Mouse (Mus musculus) heart, embryonic 13.5 days (tissue): ENCODE measurements at regions not wholly inside any gene's neighbourhood (a gene's known extent, or its start where the extent isn't known, plus 50 kb on each side); places are given as distances from the start of the nearest gene placed in this dataset.

ENCODE experiments used
- ATAC-seq: fragments of 200-750 bp; cut with Nextera tagmentation; 2 replicates; pipeline ENCODE4 v1.8.0; 2017; ENCODE audit warnings: moderate TSS enrichment; ENCODE audit not compliant: insufficient number of reproducible peaks, low FRiP score, low TSS enrichment; ENCODE audit errors: extremely low read depth
- H3K27ac ChIP-seq: fragments of 300-500 bp; sonication (generic); replicated peaks from 2 replicates; pipeline ENCODE4 v1.5.1; 2015; ENCODE audit warnings: moderate library complexity, mild to moderate bottlenecking, inconsistent platforms
- H3K27me3 ChIP-seq: fragments of 300-500 bp; sonication (generic); replicated peaks from 2 replicates; pipeline ENCODE4 v1.6.1; 2015; ENCODE audit warnings: mild to moderate bottlenecking, inconsistent platforms
- H3K36me3 ChIP-seq: fragments of 300-500 bp; sonication (generic); 2 replicates; pipeline ENCODE4 v1.6.1; 2015; ENCODE audit warnings: mild to moderate bottlenecking, inconsistent platforms
- H3K4me1 ChIP-seq: fragments of 300-500 bp; sonication (generic); 2 replicates; pipeline ENCODE4 v1.6.1; 2015; ENCODE audit warnings: inconsistent platforms
- H3K4me2 ChIP-seq: fragments of 300-500 bp; sonication (generic); 2 replicates; pipeline ENCODE4 v1.6.1; 2015; ENCODE audit warnings: inconsistent platforms, mild to moderate bottlenecking, moderate library complexity
- H3K4me3 ChIP-seq: fragments of 300-500 bp; sonication (generic); 2 replicates; pipeline ENCODE4 v1.5.1; 2015; ENCODE audit warnings: moderate library complexity, mild to moderate bottlenecking, inconsistent platforms
- H3K9ac ChIP-seq: fragments of 300-500 bp; sonication (generic); 2 replicates; pipeline ENCODE4 v1.6.1; 2015; ENCODE audit warnings: inconsistent platforms, mild to moderate bottlenecking, moderate library complexity
- H3K9me3 ChIP-seq: fragments of 300-500 bp; sonication (generic); 2 replicates; pipeline ENCODE4 v1.6.1; 2016; ENCODE audit warnings: inconsistent platforms
- WGBS: fragments of 180-500 bp; shearing (Covaris S2); methylation state at CpG from one replicate; pipeline ENCODE4 v1.1.7; 2015; ENCODE audit warnings: mixed read lengths; 5-methylcytosine and 5-hydroxymethylcytosine counted together

DNA sequence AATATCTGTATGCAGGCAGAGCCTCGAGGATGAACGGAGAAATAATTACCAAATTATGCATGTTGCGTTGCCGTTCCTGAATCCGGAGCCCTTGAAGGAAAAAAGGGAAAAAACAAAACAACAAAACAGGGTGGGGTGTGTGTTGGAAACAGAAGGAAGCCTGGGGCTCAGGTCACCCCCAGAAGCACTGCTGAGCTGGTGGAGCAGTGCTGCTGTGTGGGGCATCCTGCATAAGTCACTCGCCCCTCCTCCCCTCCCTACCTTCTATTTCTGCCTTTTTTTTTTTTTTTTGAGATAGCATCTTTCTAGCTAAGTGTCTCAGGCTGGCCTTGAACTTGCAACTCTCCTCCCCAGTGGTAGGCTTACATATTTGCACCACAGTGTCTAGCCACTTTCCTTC is 72.8 kb upstream of the Gm26897 start:
- H3K27ac ChIP-seq: no peak overlapping the region
- H3K4me1 ChIP-seq: no peaks in the 10 kb centered on the region
- H3K36me3 ChIP-seq: no peaks in the 10 kb centered on the region
- H3K9me3 ChIP-seq: peaks cover 5% of the 10 kb centered on the region; the same call in 1 of the 2 replicates
- peaks cover 66% of the 10 kb centered on the region for H3K27me3 ChIP-seq
- H3K4me3 ChIP-seq: no peak overlapping the region
- H3K9ac ChIP-seq: no peak overlapping the region
- WGBS: 78% methylated on average over 6 of the region's 6 CpGs
- no peak for ATAC-seq
- no peak overlapping the region for H3K4me2 ChIP-seq

DNA sequence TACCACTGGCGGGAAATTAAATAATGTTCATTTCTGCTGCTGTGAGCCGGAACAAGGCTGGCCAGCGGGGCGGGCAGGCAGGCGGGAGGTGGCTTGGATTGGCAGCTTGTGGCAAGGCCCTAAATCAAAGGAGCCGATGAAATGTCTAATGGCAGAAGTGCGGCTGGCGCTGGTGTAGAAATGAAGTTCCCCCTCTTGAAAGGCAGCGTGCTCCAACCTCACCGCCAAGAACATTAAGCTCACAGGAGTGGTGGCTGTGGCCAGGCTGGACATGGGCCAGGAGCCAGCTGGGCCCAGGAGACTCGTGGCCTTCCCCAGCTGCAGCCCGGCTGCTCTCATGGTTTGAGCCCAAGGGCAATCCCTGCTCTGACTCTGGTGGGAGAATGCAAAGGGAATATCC is 71.8 kb upstream of the Gm26897 start:
- 71% methylated on average over 12 of the region's 12 CpGs for WGBS
- Histone ChIP-seq H3K4me2 (no peak overlapping the region), H3K4me3 (no peak overlapping the region), H3K4me1 (no peaks in the 10 kb centered on the region), H3K27ac (no peak overlapping the region), H3K9me3 (no peaks in the 10 kb centered on the region), H3K36me3 (no peaks in the 10 kb centered on the region), H3K9ac (no peak overlapping the region), H3K27me3 (peaks cover 73% of the 10 kb centered on the region)
- ATAC-seq: no peak

DNA sequence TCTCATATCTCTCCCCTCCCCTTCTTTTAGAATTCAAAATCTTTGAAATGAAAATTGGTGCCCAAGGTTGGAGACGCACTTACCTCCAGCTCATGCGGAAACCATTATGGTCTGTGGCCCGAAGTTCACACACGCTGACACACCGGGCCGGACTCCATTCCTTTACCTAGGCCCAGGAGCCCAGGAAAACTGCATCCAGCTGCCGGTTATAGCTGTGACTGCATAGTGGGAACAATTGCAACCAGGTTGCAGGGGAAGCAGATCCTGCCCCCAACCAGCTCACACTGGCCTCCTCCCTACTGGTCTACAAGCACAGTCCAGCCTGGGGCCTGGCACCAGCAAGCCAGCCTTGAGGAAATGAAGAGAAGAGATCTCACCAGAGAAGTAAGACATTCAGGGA is 69.9 kb upstream of the Gm26897 start:
- H3K4me2 ChIP-seq: no peak overlapping the region
- no peak overlapping the region for H3K4me3 ChIP-seq
- ATAC-seq: no peak
- H3K9ac ChIP-seq: no peak overlapping the region
- H3K9me3 ChIP-seq: peaks cover 5% of the 10 kb centered on the region; the same call in 1 of the 2 replicates
- peaks cover 78% of the 10 kb centered on the region for H3K27me3 ChIP-seq
- no peaks in the 10 kb centered on the region for H3K4me1 ChIP-seq
- H3K36me3 ChIP-seq: no peaks in the 10 kb centered on the region
- no peak overlapping the region for H3K27ac ChIP-seq
- WGBS: 90% methylated on average over 7 of the region's 7 CpGs

DNA sequence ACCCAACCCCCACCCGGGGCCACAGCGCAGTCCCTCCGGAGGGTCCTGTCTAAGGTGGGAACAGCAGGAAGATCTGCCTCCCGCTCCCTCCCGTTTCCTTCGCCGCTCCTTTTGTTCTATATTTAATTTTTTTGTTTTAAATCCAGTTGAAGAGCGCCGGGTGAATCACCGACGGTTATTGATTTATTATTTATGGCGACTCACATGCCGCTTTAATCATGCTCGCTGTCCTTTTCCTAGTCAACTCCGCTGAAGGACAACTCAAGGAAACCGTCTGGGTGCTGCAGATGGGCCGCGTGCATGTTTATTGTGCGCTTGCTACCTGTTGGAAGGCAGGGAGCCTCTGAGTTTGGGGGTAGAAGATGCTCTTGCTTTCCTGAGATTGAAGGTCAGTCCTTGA is 68.3 kb upstream of the Gm26897 start:
- Histone ChIP-seq H3K4me2 (no peak overlapping the region), H3K9me3 (peaks cover 7% of the 10 kb centered on the region; the same call in 1 of the 2 replicates), H3K9ac (no peak overlapping the region), H3K36me3 (no peaks in the 10 kb centered on the region), H3K27ac (no peak overlapping the region), H3K4me1 (no peaks in the 10 kb centered on the region), H3K4me3 (no peak overlapping the region), H3K27me3 (peaks cover 65% of the 10 kb centered on the region)
- no peak for ATAC-seq
- WGBS: 66% methylated on average over 19 of the region's 19 CpGs

DNA sequence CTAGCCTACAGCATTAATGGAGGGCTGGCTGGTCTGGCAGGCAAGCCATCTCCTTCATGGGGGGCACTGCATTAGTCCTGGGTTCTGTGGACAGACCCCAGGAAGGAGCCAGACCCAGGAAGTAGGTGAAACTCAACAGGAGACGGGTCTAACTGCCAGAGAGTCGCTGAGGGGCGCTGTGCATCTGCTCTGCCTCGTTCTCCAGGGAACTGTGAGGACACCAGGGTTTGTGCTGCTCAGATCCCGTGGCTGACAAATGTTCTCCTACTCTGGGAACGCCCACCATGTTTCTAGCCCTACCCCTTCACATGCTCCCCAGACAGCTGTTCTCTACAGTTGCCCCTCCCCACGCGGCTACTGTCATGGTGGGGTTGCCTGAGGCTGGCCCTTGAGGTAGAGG is 67.7 kb upstream of the Gm26897 start:
- peaks cover 59% of the 10 kb centered on the region for H3K27me3 ChIP-seq
- H3K9me3 ChIP-seq: peaks cover 7% of the 10 kb centered on the region; the same call in 1 of the 2 replicates
- no peaks in the 10 kb centered on the region for H3K36me3 ChIP-seq
- no peak overlapping the region for H3K9ac ChIP-seq
- peaks cover 3% of the 10 kb centered on the region for H3K4me1 ChIP-seq
- no peak overlapping the region for H3K27ac ChIP-seq
- ATAC-seq: no peak
- H3K4me3 ChIP-seq: no peak overlapping the region
- H3K4me2 ChIP-seq: no peak overlapping the region
- WGBS: 61% methylated on average over 8 of the region's 8 CpGs

DNA sequence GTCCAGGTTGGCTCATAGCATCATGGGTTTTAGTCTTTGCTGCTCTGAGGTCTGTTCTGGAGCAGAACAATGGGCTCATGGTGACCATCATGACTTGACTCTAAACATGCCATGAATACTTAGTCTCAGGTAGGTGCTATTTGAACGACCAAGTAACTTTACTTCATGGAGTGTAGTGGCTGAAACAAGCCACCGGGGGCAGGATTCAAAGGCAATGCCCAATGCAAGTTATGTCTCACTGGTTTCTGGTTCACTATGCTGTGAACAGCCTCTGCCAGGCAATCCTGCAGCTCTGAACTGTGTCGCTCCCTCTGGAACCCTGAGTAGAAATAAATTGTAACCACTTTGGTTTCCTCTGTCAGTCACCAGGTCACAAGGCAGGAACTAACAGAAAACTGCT is 65.8 kb upstream of the Gm26897 start:
- H3K9ac ChIP-seq: no peak overlapping the region
- peaks cover 7% of the 10 kb centered on the region; the same call in 1 of the 2 replicates for H3K9me3 ChIP-seq
- 57% methylated on average over 3 of the region's 3 CpGs for WGBS
- ATAC-seq: no peak
- peaks cover 41% of the 10 kb centered on the region for H3K27me3 ChIP-seq
- no peak overlapping the region for H3K4me2 ChIP-seq
- H3K36me3 ChIP-seq: no peaks in the 10 kb centered on the region
- H3K27ac ChIP-seq: no peak overlapping the region
- peaks cover 16% of the 10 kb centered on the region for H3K4me1 ChIP-seq
- no peak overlapping the region for H3K4me3 ChIP-seq

GRCm38 (mm10) chr5:111669139-111669538 is 64.6 kb upstream of the Gm26897 start:
- H3K9ac ChIP-seq: no peak overlapping the region
- no peaks in the 10 kb centered on the region for H3K36me3 ChIP-seq
- peaks cover 16% of the 10 kb centered on the region for H3K4me1 ChIP-seq
- peaks cover 7% of the 10 kb centered on the region; the same call in 1 of the 2 replicates for H3K9me3 ChIP-seq
- no peak overlapping the region for H3K4me3 ChIP-seq
- peaks cover 29% of the 10 kb centered on the region for H3K27me3 ChIP-seq
- H3K4me2 ChIP-seq: no peak overlapping the region
- no peak for ATAC-seq
- no peak overlapping the region for H3K27ac ChIP-seq

DNA sequence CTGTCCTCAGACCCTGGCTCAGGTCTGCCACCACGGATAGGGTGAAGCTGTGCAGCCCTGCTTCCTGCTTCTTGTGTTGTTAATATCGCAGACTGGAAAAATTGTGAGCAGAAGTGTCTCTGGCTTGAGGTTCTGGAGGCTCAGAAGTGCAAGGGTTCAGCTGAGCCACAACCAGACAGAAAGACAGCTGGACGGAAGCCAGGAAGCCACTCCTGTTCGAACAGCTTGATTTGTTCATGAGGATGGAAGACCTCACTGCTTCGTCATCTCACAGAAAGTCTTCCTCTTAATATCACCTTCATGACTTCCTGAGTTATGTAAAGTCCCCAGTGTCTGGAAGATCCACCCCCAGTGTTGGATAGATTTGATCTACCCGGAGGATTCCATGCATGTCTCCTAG is 62.0 kb upstream of the Gm26897 start:
- WGBS: 49% methylated on average over 6 of the region's 6 CpGs
- Histone ChIP-seq H3K9me3 (peaks cover 7% of the 10 kb centered on the region; the same call in 1 of the 2 replicates), H3K27ac (0 out of 2 replicates have a peak overlapping the region, but pooled peaks have one; percentile 2), H3K4me3 (no peak overlapping the region), H3K4me1 (peaks cover 35% of the 10 kb centered on the region), H3K27me3 (peaks cover 7% of the 10 kb centered on the region; the same call in 1 of the 2 replicates), H3K36me3 (no peaks in the 10 kb centered on the region), H3K9ac (no peak overlapping the region), H3K4me2 (no peak overlapping the region)
- ATAC-seq: no peak

- H3K9ac ChIP-seq: peak overlapping the region; percentile 52; the same call in 1 of the 2 replicates
- H3K4me3 ChIP-seq: no peak overlapping the region
- no peaks in the 10 kb centered on the region for H3K9me3 ChIP-seq
- H3K4me2 ChIP-seq: no peak overlapping the region
- H3K4me1 ChIP-seq: peaks cover 46% of the 10 kb centered on the region
- 0 out of 2 replicates have a peak, but pooled peaks have one; percentile 5 for ATAC-seq
- H3K36me3 ChIP-seq: no peaks in the 10 kb centered on the region
- peaks cover 29% of the 10 kb centered on the region for H3K27me3 ChIP-seq
- 39% methylated on average over 6 of the region's 6 CpGs for WGBS
- H3K27ac ChIP-seq: peak overlapping the region; percentile 86
Observed at GRCm38 (mm10) chr5:111674976-111675672, 58.6 kb upstream of the Gm26897 start.

GRCm38 (mm10) chr5:111675673-111676261 is 58.0 kb upstream of the Gm26897 start:
- Histone ChIP-seq H3K4me3 (no peak overlapping the region), H3K4me2 (no peak overlapping the region; the same call in 1 of the 2 replicates), H3K27me3 (peaks cover 32% of the 10 kb centered on the region), H3K4me1 (peaks cover 45% of the 10 kb centered on the region), H3K27ac (peak overlapping the region; percentile 86), H3K9ac (peak overlapping the region; percentile 52; the same call in 1 of the 2 replicates), H3K9me3 (no peaks in the 10 kb centered on the region), H3K36me3 (no peaks in the 10 kb centered on the region)
- 7% methylated on average over 8 of the region's 8 CpGs for WGBS
- ATAC-seq: peak; percentile 44; the same call in 1 of the 2 replicates

- Histone ChIP-seq H3K9ac (no peak overlapping the region), H3K27me3 (peaks cover 41% of the 10 kb centered on the region), H3K9me3 (no peaks in the 10 kb centered on the region), H3K36me3 (no peaks in the 10 kb centered on the region), H3K4me2 (no peak overlapping the region), H3K27ac (no peak overlapping the region), H3K4me3 (no peak overlapping the region), H3K4me1 (peaks cover 39% of the 10 kb centered on the region)
- ATAC-seq: no peak
- WGBS: 46% methylated on average over 6 of the region's 6 CpGs
Observed at GRCm38 (mm10) chr5:111677847-111678311, 55.8 kb upstream of the Gm26897 start.
